Mouse (Mus musculus) olfactory bulb, adult 2 months (tissue): ENCODE measurements around the gene Agap2.

Experiments
- CTCF ChIP-seq: fragments of 200-500 bp; IDR thresholded peaks from 2 replicates; pipeline ENCODE4 v1.5.1; 2012; ENCODE audit warnings: low read depth, mild to moderate bottlenecking, low read length, moderate library complexity; ENCODE audit not compliant: insufficient read depth
- POLR2A ChIP-seq: fragments of 200-500 bp; IDR thresholded peaks from 2 replicates; pipeline ENCODE4 v1.6.1; 2012; ENCODE audit warnings: mild to moderate bottlenecking, low read depth, low read length, moderate library complexity; ENCODE audit not compliant: insufficient read depth

DNA sequence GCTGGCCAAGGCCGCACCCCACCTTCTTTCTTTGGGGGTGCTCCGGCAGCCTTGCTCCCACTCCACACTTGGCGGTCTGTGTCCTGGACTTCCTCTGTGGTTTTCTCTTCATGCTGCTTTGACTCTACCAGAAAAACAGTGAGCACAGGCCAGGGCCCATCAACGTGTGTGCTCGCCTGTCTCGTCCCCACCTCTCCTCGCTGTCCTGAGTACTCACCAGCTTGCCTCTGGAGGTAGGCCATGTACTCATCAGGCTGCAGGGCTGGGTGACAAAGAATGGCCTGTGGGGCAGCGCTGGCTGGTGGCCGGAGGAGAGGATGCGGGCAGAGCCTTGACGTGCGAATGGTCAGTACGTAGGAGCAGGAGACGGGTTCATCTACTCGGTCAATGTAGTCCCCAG is 24.8 kb downstream of the Agap2 start:
- TF ChIP-seq POLR2A (no peak), CTCF (no peak)
